Mouse (Mus musculus): ENCODE data around the gene Olfr1214. TPM values are rescaled to one million over a fixed set of nuclear protein-coding genes. Genes with fewer than 3 reads are reported as not detected.

Olfr1214 gene
- polyA plus RNA-seq (2014; fragmentation: Illumina TruSeq; extraction: RNeasy Lipid Tissue Mini Kit (QIAGEN cat#74804); ENCODE audit: insufficient read depth, low read depth, low replicate concordance) = not detected

DNA sequence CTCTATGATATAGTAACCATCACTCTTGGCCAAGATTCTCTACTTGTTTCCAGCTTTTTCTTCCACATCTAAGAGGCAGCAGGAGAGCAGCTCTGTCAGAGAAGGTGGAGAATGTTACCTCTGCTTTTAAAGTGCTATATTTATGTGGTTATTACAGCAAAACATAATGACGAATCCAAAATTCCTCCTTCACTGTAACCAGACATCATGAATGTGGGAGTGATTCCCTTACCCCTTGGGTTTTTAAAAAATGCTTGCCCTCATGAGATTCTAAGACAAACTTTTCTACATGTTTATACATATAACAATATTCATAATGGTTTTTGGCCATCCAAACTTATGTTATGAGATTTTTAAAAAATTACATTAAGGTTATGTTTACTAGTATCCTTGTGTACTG, at the start of gene Olfr1214:
Olfr1214 (minus strand) TSS at position 101 of the 400 bp plus-strand sequence.

DNA sequence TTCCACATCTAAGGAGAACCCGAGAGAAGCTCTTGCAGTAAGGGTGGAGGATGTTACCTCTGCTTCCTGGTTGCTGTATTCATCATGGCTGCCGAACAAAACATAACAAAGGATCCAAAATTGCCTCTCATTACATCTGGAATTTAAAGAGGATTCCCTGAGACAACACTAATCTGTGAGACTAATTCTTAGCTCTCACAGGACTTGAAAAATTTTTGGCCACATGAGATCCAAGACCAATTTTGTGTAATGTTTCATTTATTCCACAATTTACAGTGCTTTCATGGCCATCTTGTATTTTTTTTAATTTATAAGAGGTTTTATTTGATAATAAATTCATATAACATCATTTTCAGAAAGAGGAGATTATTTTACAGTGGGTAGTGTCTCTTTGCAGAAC, 39.5 kb upstream of the Olfr1214 start, which contains the start of gene Olfr1217:
Olfr1217 (minus strand) TSS at position 101 of the 400 bp plus-strand sequence.

DNA sequence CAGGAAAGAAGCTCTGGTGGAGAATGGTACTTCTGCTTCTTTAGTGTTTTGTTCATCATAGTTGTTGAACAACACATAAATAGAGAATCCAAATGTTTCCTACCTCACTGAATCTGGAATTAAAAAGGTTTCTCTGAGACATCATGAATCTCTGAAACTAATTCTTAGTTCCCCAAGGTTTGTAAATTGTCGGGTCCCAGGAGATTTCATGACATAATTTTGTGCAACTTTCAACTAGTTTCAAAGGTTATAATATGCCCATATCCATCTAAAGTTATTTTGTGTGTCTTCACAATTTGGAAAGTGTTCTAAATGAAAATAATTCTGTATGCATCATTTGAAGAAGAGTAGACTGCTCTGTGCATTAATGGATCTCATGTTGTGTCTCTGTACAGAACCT, 25.8 kb upstream of the Olfr1214 start, which contains the start of gene Olfr1216:
Olfr1216 (minus strand) TSS at position 101 of the 400 bp plus-strand sequence.

DNA sequence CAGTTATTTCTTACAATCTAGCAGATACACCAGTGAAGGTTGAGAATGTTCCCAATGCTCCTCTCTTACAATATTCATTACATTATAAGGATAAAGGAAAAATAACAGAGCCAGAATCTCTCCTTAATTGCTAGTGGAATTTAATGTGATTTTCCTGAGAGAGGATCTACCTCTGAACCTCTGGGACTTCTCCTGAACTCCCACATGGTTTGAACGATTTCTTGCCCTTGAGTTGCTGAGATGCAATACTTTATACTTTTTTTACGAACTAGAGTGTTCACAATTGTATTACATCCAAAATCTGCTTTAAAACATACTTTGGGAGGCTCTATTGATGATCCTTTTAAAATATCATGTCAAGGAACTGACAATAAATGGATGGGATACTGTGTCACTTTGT, 14.4 kb upstream of the Olfr1214 start, which contains the start of gene Olfr1215:
Olfr1215 (minus strand) TSS at position 101 of the 400 bp plus-strand sequence.

DNA sequence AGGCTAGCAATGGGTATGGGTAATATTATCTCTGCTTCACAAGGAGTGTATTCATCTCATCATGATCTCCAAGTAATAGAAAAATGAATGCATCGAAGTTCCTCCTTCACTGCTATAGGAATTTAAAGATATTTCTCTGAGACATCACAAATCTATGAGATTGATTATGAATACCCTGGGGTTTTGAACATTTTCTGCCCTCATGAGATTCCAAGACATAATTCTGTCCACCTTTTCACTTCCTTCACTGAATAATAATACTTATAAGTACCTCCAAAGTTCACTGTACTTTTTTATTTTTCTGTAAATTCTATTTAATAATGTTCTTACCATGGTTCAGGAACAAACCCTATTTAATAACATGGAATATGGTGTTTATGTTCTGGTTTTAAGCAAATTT, 12.3 kb downstream of the Olfr1214 start, which contains the start of gene Gm13762:
Gm13762 (minus strand) TSS at position 101 of the 400 bp plus-strand sequence.

DNA sequence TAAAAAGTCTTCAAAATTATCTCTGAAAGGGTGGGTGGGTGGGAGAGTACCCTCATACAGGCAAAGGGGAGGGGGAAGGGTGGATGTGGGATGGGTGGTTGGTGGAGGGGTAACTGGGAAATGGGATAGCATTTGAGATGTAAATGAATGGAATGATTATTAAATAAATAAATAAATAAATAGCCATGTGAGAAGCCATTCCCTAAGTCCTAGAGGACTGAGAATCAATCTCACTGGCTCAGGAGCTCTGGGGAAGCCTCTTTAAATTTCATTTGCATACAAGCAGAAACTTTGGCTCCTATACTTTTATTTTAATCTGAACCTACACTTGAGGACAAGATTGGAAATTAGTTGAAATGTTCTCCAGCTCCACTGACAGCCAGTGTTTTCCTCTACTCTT, 38.8 kb downstream of the Olfr1214 start, which contains the start of gene Olfr1212:
Olfr1212 (plus strand) TSS at position 301 of the 400 bp plus-strand sequence.

DNA sequence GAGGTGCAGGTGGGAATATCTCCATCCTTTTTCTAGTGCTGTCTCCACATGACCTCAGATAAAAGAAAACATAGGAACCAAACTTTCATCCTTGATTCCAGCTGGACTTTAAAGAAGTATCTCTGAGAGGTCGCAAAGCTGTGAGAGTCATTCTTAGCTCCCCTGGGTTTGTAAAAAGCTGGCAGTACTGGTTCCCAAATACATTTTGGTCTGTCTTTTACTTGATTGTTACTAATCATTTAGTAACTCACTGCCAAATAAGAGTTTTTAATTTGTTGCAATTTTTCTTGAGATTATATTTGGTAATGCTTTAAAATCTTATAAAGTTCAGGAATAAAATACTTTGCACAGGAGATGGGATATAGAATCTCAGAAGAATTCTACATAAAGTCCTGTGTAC, 54.4 kb downstream of the Olfr1214 start, which contains the start of gene Olfr1211:
Olfr1211 (minus strand) TSS at position 101 of the 400 bp plus-strand sequence.

Other genes with a start within 250 kb of the Olfr1214 start
- gene Olfr1198, start 241.3 kb downstream of the Olfr1214 start, polyA plus RNA-seq (2014; fragmentation: Illumina TruSeq; extraction: RNeasy Lipid Tissue Mini Kit (QIAGEN cat#74804); ENCODE audit: insufficient read depth, low read depth, low replicate concordance) = not detected
- not detected for gene Olfr1199, start 232.2 kb downstream of the Olfr1214 start, polyA plus RNA-seq (2014; fragmentation: Illumina TruSeq; extraction: RNeasy Lipid Tissue Mini Kit (QIAGEN cat#74804); ENCODE audit: insufficient read depth, low read depth, low replicate concordance)
- gene Olfr1200, start 222.2 kb downstream of the Olfr1214 start, polyA plus RNA-seq (2014; fragmentation: Illumina TruSeq; extraction: RNeasy Lipid Tissue Mini Kit (QIAGEN cat#74804); ENCODE audit: insufficient read depth, low read depth, low replicate concordance) = not detected
- gene Olfr1201, start 199.6 kb downstream of the Olfr1214 start, polyA plus RNA-seq (2014; fragmentation: Illumina TruSeq; extraction: RNeasy Lipid Tissue Mini Kit (QIAGEN cat#74804); ENCODE audit: insufficient read depth, low read depth, low replicate concordance) = not detected
- not detected for gene Olfr1202, start 178.2 kb downstream of the Olfr1214 start, polyA plus RNA-seq (2014; fragmentation: Illumina TruSeq; extraction: RNeasy Lipid Tissue Mini Kit (QIAGEN cat#74804); ENCODE audit: insufficient read depth, low read depth, low replicate concordance)
- gene Olfr1205, start 162.9 kb downstream of the Olfr1214 start, polyA plus RNA-seq (2014; fragmentation: Illumina TruSeq; extraction: RNeasy Lipid Tissue Mini Kit (QIAGEN cat#74804); ENCODE audit: insufficient read depth, low read depth, low replicate concordance) = not detected
- not detected for gene Olfr1204, start 143.4 kb downstream of the Olfr1214 start, polyA plus RNA-seq (2014; fragmentation: Illumina TruSeq; extraction: RNeasy Lipid Tissue Mini Kit (QIAGEN cat#74804); ENCODE audit: insufficient read depth, low read depth, low replicate concordance)
- gene Olfr1206, start 129.4 kb downstream of the Olfr1214 start, polyA plus RNA-seq (2014; fragmentation: Illumina TruSeq; extraction: RNeasy Lipid Tissue Mini Kit (QIAGEN cat#74804); ENCODE audit: insufficient read depth, low read depth, low replicate concordance) = not detected
- not detected for gene Olfr1208, start 90.3 kb downstream of the Olfr1214 start, polyA plus RNA-seq (2014; fragmentation: Illumina TruSeq; extraction: RNeasy Lipid Tissue Mini Kit (QIAGEN cat#74804); ENCODE audit: insufficient read depth, low read depth, low replicate concordance)
- gene Olfr1209, start 77.5 kb downstream of the Olfr1214 start, polyA plus RNA-seq (2014; fragmentation: Illumina TruSeq; extraction: RNeasy Lipid Tissue Mini Kit (QIAGEN cat#74804); ENCODE audit: insufficient read depth, low read depth, low replicate concordance) = not detected
- not detected for gene Olfr1211, start 54.5 kb downstream of the Olfr1214 start, polyA plus RNA-seq (2014; fragmentation: Illumina TruSeq; extraction: RNeasy Lipid Tissue Mini Kit (QIAGEN cat#74804); ENCODE audit: insufficient read depth, low read depth, low replicate concordance)
- gene Olfr1212, start 38.7 kb downstream of the Olfr1214 start, polyA plus RNA-seq (2014; fragmentation: Illumina TruSeq; extraction: RNeasy Lipid Tissue Mini Kit (QIAGEN cat#74804); ENCODE audit: insufficient read depth, low read depth, low replicate concordance) = not detected
- not detected for gene Gm13762, start 12.4 kb downstream of the Olfr1214 start, polyA plus RNA-seq (2014; fragmentation: Illumina TruSeq; extraction: RNeasy Lipid Tissue Mini Kit (QIAGEN cat#74804); ENCODE audit: insufficient read depth, low read depth, low replicate concordance)
- gene Olfr1215, start 14.3 kb upstream of the Olfr1214 start, polyA plus RNA-seq (2014; fragmentation: Illumina TruSeq; extraction: RNeasy Lipid Tissue Mini Kit (QIAGEN cat#74804); ENCODE audit: insufficient read depth, low read depth, low replicate concordance) = not detected
- not detected for gene Olfr1216, start 25.7 kb upstream of the Olfr1214 start, polyA plus RNA-seq (2014; fragmentation: Illumina TruSeq; extraction: RNeasy Lipid Tissue Mini Kit (QIAGEN cat#74804); ENCODE audit: insufficient read depth, low read depth, low replicate concordance)
- gene Olfr1217, start 39.4 kb upstream of the Olfr1214 start, polyA plus RNA-seq (2014; fragmentation: Illumina TruSeq; extraction: RNeasy Lipid Tissue Mini Kit (QIAGEN cat#74804); ENCODE audit: insufficient read depth, low read depth, low replicate concordance) = not detected
- gene Olfr1218, start 68.5 kb upstream of the Olfr1214 start, polyA plus RNA-seq (2014; fragmentation: Illumina TruSeq; extraction: RNeasy Lipid Tissue Mini Kit (QIAGEN cat#74804); ENCODE audit: insufficient read depth, low read depth, low replicate concordance) = not detected
- not detected for gene Olfr1219, start 90.9 kb upstream of the Olfr1214 start, polyA plus RNA-seq (2014; fragmentation: Illumina TruSeq; extraction: RNeasy Lipid Tissue Mini Kit (QIAGEN cat#74804); ENCODE audit: insufficient read depth, low read depth, low replicate concordance)
- gene Olfr1220, start 114.2 kb upstream of the Olfr1214 start, polyA plus RNA-seq (2014; fragmentation: Illumina TruSeq; extraction: RNeasy Lipid Tissue Mini Kit (QIAGEN cat#74804); ENCODE audit: insufficient read depth, low read depth, low replicate concordance) = not detected
- gene Olfr1221, start 124.6 kb upstream of the Olfr1214 start, polyA plus RNA-seq (2014; fragmentation: Illumina TruSeq; extraction: RNeasy Lipid Tissue Mini Kit (QIAGEN cat#74804); ENCODE audit: insufficient read depth, low read depth, low replicate concordance) = not detected
- gene Olfr1222, start 140.4 kb upstream of the Olfr1214 start, polyA plus RNA-seq (2014; fragmentation: Illumina TruSeq; extraction: RNeasy Lipid Tissue Mini Kit (QIAGEN cat#74804); ENCODE audit: insufficient read depth, low read depth, low replicate concordance) = not detected
- gene Olfr1223, start 158.9 kb upstream of the Olfr1214 start, polyA plus RNA-seq (2014; fragmentation: Illumina TruSeq; extraction: RNeasy Lipid Tissue Mini Kit (QIAGEN cat#74804); ENCODE audit: insufficient read depth, low read depth, low replicate concordance) = not detected
- gene Olfr1224-ps1, start 171.4 kb upstream of the Olfr1214 start, polyA plus RNA-seq (2014; fragmentation: Illumina TruSeq; extraction: RNeasy Lipid Tissue Mini Kit (QIAGEN cat#74804); ENCODE audit: insufficient read depth, low read depth, low replicate concordance) = not detected
- gene Olfr1225, start 182.0 kb upstream of the Olfr1214 start, polyA plus RNA-seq (2014; fragmentation: Illumina TruSeq; extraction: RNeasy Lipid Tissue Mini Kit (QIAGEN cat#74804); ENCODE audit: insufficient read depth, low read depth, low replicate concordance) = not detected
- not detected for gene Olfr1226, start 207.4 kb upstream of the Olfr1214 start, polyA plus RNA-seq (2014; fragmentation: Illumina TruSeq; extraction: RNeasy Lipid Tissue Mini Kit (QIAGEN cat#74804); ENCODE audit: insufficient read depth, low read depth, low replicate concordance)